Mouse (Mus musculus): Measurements from ENCODE around the gene Crnn. TPM values are rescaled to one million over a fixed set of nuclear protein-coding genes. Genes with fewer than 3 reads are reported as not detected.

The Crnn gene
- polyA plus RNA-seq (2016; fragmentation: Nextera tagmentation; extraction: Ambion mirVana) = not detected in 2 replicates

DNA sequence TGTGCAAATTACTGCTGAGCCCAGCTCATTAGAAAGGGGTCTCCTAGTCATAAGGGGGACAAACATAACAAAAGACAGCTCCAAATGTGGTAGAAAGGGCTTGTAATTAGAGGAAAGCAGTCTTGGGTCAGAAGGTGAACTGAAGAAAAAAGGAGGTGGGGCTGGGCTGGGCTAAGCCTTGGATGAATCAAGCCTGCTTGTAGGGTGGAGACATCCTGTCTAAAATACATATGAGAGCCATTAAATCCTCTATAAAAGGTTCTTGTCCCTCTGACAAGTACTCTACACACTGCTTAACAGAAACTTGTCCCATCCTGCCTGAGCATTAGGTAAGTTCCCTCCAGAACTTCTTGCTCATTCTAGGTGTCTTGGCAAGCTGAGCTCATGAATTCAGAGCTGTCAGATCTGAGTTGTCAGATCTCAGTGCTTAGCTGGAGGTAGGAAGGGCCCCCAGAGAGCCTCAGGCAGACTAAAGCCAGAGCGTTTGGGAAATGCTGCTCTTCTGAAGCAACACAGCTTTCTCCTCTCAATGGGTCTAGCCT, at the start of gene Crnn:
TSS of gene Crnn (plus strand) at position 278 of the 542 bp plus-strand sequence.
- no peaks in the 10 kb centered on the region for H3K4me1 ChIP-seq
- no peak within 1 kb of the TSS for H3K4me2 ChIP-seq (replicated peaks)
- H3K27ac ChIP-seq (replicated peaks) = no peak within 1 kb of the TSS
- H3K36me3 ChIP-seq = no peaks in the 10 kb centered on the region
- no peak within 1 kb of the TSS for H3K9ac ChIP-seq (replicated peaks)
- 48% methylated on average over 1 of the region's 1 CpGs for WGBS
- ATAC-seq (ENCODE audit: low FRiP score, low read depth) = no peak
- no peaks in the 10 kb centered on the region for H3K9me3 ChIP-seq
- H3K4me3 ChIP-seq = no peak within 1 kb of the TSS
- no peaks in the 10 kb centered on the region for H3K27me3 ChIP-seq

DNA sequence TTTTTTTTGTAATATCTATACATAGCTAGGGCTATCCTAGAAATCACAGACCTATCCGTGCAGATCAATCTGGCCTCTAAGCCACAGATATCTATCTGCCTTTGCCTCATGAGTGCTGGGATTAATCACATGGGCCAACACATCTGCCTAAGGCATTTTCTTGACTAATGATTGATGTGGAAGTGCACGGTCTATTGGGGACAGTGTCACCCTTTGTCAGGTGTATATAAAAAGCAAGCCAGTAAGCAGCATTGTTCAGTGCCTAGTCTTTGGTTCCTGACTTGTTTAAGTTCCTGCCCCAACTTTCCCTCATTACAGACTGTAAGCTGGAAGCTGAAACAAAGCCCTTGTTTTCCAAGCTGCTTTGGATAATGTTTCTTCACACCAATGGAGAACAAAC, 48.1 kb upstream of the Crnn start:
- Histone ChIP-seq H3K9me3 (no peaks in the 10 kb centered on the region), H3K4me3 (no peak overlapping the region), H3K4me2 (replicated peaks) (no peak overlapping the region), H3K9ac (replicated peaks) (no peak overlapping the region), H3K4me1 (no peaks in the 10 kb centered on the region), H3K36me3 (no peaks in the 10 kb centered on the region), H3K27ac (replicated peaks) (no peak overlapping the region), H3K27me3 (no peaks in the 10 kb centered on the region)
- ATAC-seq (ENCODE audit: low FRiP score, low read depth) = no peak
- WGBS = 87% methylated on average over 2 of the region's 2 CpGs

DNA sequence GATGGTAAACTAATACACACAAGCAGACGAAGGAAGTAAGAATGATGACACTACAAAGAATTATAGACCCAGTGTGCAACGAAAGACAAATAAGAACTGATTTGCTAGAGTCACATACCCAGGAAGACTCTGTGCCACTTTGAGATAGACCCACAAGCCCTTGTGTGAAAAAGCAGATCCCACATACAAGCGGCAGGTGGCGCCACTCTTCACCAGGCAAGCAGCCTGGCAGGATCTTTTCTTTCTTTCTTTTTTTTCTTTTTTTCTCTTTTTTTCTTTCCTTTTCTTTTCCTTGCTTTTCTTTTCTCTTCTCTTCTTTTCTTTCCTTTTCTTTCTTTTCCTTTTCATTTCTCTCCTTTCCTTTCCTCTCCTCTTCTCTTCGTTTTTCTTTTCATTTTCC, 32.9 kb upstream of the Crnn start:
- Histone ChIP-seq H3K4me3 (no peak overlapping the region), H3K27ac (replicated peaks) (no peak overlapping the region), H3K27me3 (no peaks in the 10 kb centered on the region), H3K9ac (replicated peaks) (no peak overlapping the region), H3K4me1 (no peaks in the 10 kb centered on the region), H3K36me3 (no peaks in the 10 kb centered on the region), H3K9me3 (no peaks in the 10 kb centered on the region), H3K4me2 (replicated peaks) (no peak overlapping the region)
- no peak for ATAC-seq (ENCODE audit: low FRiP score, low read depth)
- WGBS = 49% methylated on average over 5 of the region's 5 CpGs

DNA sequence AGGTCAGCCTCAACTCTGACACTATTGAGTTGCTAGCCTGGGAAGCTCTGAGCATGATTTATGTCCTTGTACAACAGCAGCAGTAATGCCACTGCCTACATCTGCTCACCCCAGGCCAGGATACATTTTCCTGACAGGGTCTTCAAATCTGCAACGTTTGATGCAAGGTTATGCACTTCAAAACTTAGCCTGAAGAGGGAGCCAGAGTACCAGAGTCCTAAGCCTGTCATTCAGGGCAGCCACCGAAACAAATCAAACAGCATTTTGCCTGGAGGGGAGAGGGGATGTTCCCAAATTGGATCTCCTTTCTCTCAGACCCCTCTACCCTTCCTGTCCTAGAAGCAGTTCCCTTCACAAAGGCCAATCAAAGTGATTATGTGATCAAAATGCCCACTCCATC, 30.1 kb upstream of the Crnn start:
- no peaks in the 10 kb centered on the region for H3K27me3 ChIP-seq
- no peak overlapping the region for H3K4me3 ChIP-seq
- H3K4me1 ChIP-seq = no peaks in the 10 kb centered on the region
- ATAC-seq (ENCODE audit: low FRiP score, low read depth) = 0 out of 2 replicates have a peak, but pooled peaks have one; percentile 38
- no peak overlapping the region for H3K4me2 ChIP-seq (replicated peaks)
- no peak overlapping the region for H3K27ac ChIP-seq (replicated peaks)
- no peaks in the 10 kb centered on the region for H3K9me3 ChIP-seq
- H3K36me3 ChIP-seq = no peaks in the 10 kb centered on the region
- H3K9ac ChIP-seq (replicated peaks) = no peak overlapping the region
- WGBS = 2% methylated on average over 2 of the region's 2 CpGs

DNA sequence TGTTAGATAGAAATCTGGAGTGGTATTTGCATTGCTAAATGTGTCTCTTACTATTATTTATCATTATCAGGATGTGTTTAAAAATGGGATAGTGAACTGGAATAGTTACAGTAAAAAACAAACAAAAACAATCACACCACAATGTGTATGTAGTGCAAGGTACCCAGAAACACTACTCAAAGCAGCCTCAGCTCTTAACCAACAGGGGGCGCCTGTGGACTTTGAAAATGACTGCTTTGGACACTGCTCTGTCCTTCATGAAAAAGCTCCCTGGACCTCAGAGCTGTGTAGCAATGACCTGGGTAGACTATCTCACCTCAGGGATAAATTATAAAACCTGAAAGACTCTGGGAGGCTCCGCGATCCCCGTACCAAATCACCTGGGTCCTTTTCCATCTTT, 25.5 kb upstream of the Crnn start:
- Histone ChIP-seq H3K27me3 (no peaks in the 10 kb centered on the region), H3K27ac (replicated peaks) (no peak overlapping the region), H3K36me3 (no peaks in the 10 kb centered on the region), H3K4me1 (no peaks in the 10 kb centered on the region), H3K4me2 (replicated peaks) (no peak overlapping the region), H3K9me3 (no peaks in the 10 kb centered on the region), H3K4me3 (no peak overlapping the region), H3K9ac (replicated peaks) (no peak overlapping the region)
- ATAC-seq (ENCODE audit: low FRiP score, low read depth) = no peak
- WGBS = 46% methylated on average over 4 of the region's 4 CpGs

DNA sequence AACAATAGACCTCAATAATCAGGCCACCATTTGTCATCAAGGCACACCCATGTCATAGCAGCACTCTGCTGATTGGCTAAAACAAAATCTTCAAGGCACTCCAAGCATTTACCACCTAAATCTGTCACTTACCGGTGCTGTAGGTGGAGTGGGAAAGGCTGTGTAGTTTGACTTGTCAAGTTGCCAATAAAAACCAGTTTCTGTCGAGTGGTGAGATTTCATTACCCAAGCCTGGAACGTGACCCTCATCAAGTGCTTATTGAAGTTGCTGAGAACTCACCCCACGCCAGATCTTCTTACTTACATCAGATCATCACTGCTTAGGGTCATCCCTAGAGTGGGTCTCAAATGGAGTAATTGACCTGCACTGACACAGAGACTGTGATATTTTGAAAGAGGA, 16.5 kb upstream of the Crnn start:
- Histone ChIP-seq H3K9ac (replicated peaks) (no peak overlapping the region), H3K4me2 (replicated peaks) (no peak overlapping the region), H3K9me3 (no peaks in the 10 kb centered on the region), H3K27ac (replicated peaks) (no peak overlapping the region), H3K27me3 (no peaks in the 10 kb centered on the region), H3K4me3 (no peak overlapping the region), H3K36me3 (no peaks in the 10 kb centered on the region), H3K4me1 (no peaks in the 10 kb centered on the region)
- 67% methylated on average over 4 of the region's 4 CpGs for WGBS
- ATAC-seq (ENCODE audit: low FRiP score, low read depth) = no peak

DNA sequence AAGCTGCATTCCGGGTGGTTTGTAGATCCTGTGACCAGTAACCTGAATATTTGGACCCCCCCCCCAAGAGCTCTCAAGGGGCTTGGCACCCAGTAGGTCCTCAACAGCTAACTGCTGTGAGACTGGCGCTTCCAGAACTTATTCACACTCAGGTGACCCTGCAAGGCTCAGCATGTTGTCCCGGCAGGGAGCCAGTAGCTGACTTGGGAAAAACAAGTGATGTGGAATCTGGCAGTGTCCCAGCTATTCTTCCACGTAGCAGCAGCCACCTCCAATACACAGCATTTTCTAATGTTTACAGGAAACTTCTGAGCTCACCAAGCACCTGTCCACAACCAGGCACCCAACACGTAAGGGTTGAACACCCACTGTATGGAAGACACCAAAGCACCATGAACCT, 15.5 kb upstream of the Crnn start:
- no peak for ATAC-seq (ENCODE audit: low FRiP score, low read depth)
- Histone ChIP-seq H3K9me3 (no peaks in the 10 kb centered on the region), H3K4me3 (no peak overlapping the region)

DNA sequence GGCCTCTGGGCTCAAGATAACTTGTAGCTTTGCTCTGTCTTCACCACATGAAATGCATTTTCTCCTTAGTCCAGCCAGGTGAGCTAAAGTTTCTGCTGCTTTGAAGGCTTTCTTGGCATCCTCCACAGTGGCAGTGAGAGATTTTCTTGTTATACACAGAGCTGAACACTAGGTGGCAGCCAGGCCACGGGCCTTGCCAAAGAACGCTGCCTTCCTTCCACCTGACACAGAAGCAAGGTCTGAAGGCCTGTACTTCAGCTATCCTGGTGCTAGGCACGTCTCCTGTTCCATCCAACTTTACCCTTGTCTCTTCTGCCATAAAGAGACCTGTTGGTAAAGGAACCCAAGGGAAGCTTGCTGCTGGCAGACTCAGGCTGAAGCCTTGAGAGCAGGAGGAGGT, 14.1 kb upstream of the Crnn start:
- WGBS = 11% methylated on average over 3 of the region's 3 CpGs
- Histone ChIP-seq H3K27me3 (no peaks in the 10 kb centered on the region), H3K9me3 (no peaks in the 10 kb centered on the region), H3K36me3 (no peaks in the 10 kb centered on the region), H3K9ac (replicated peaks) (no peak overlapping the region; the same call in 1 of the 2 replicates), H3K4me2 (replicated peaks) (no peak overlapping the region), H3K27ac (replicated peaks) (no peak overlapping the region), H3K4me1 (no peaks in the 10 kb centered on the region), H3K4me3 (no peak overlapping the region)
- peak; percentile 70 for ATAC-seq (ENCODE audit: low FRiP score, low read depth)

More for the DNA sequence above, 15.5 kb upstream of the Crnn start:
- Histone ChIP-seq H3K9ac (replicated peaks) (no peak overlapping the region), H3K27ac (replicated peaks) (no peak overlapping the region), H3K27me3 (no peaks in the 10 kb centered on the region), H3K4me1 (no peaks in the 10 kb centered on the region), H3K4me2 (replicated peaks) (no peak overlapping the region), H3K36me3 (no peaks in the 10 kb centered on the region)
- 55% methylated on average over 5 of the region's 5 CpGs for WGBS

DNA sequence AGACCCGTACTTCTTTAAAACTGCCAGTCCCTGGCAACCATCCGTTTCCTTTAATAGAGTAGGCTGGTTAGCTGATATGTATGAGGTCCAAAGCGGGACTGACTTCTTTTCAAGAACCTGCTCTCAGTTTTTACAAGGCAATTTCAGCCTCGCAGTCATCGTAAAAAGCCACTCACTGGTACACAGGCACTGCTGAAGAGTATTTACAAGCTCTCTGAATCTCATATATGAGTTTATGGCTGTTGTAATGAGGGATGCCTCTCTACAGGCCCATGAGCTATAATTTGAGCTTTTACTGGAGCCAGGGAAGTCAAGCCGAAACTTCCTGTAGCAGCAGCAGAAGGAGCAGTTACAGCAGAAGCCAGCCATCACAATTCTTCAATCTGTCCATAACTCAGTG, 17.9 kb downstream of the Crnn start:
- H3K4me2 ChIP-seq (replicated peaks) = no peak overlapping the region
- no peaks in the 10 kb centered on the region for H3K27me3 ChIP-seq
- no peak overlapping the region for H3K4me3 ChIP-seq
- no peaks in the 10 kb centered on the region for H3K36me3 ChIP-seq
- H3K9me3 ChIP-seq = no peaks in the 10 kb centered on the region
- H3K9ac ChIP-seq (replicated peaks) = no peak overlapping the region
- no peak overlapping the region for H3K27ac ChIP-seq (replicated peaks)
- 89% methylated on average over 6 of the region's 6 CpGs for WGBS
- ATAC-seq (ENCODE audit: low FRiP score, low read depth) = no peak
- no peaks in the 10 kb centered on the region for H3K4me1 ChIP-seq

DNA sequence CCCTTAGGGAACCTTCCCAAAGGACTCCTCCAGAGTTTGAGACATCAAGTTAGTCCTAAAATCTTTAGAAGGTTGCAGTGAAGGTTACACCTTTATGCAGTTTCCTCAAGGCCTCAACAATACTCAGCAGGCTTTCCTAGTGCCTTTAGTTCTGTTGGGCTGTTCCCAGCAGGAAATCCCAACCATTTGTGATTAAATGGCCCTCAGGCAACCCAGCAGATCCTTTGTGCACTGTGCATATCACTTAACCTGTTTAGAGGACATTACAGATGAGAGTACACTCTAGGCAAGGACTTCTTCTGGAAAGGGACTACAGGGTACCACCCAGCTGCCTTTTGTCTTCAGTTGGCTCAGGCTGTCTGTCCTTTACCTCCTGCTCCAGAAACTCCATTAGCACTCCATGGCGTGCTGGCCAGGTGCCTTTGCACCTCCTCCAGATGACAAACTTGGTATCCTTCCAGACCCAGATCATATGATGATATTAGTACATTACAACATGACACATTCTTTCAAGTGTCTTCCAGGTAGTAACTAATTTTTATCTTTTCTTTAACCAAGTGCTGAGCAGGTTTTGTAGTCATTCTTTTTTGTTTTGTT, 18.5 kb downstream of the Crnn start:
- H3K9ac ChIP-seq (replicated peaks) = no peak overlapping the region
- no peak overlapping the region for H3K4me2 ChIP-seq (replicated peaks)
- H3K9me3 ChIP-seq = no peaks in the 10 kb centered on the region
- H3K4me1 ChIP-seq = no peaks in the 10 kb centered on the region
- no peaks in the 10 kb centered on the region for H3K36me3 ChIP-seq
- no peak for ATAC-seq (ENCODE audit: low FRiP score, low read depth)
- H3K27ac ChIP-seq (replicated peaks) = no peak overlapping the region
- H3K27me3 ChIP-seq = no peaks in the 10 kb centered on the region
- no peak overlapping the region for H3K4me3 ChIP-seq
- 81% methylated on average over 1 of the region's 1 CpGs for WGBS

DNA sequence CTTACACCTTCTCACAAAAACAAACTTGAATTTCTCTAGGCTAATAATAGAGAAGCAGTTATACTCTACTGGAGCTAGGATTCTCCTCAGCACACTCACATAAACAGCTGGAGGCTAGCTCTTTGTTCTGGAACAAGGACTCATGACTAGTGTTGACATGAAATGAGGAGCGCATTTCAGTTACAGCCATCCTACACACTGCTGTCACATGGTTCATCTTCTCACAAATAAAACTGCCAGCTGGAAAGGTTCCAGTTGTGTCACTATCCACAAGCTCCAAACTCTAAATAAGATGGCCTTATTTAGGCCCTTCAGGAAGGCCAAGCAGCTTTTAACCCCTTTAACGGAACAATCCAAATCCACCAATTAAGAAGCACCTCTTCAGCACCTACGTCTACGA, 36.3 kb downstream of the Crnn start:
- no peak overlapping the region for H3K4me2 ChIP-seq (replicated peaks)
- H3K4me1 ChIP-seq = no peaks in the 10 kb centered on the region
- no peaks in the 10 kb centered on the region for H3K27me3 ChIP-seq
- no peaks in the 10 kb centered on the region for H3K36me3 ChIP-seq
- no peak overlapping the region for H3K27ac ChIP-seq (replicated peaks)
- H3K9ac ChIP-seq (replicated peaks) = no peak overlapping the region
- 91% methylated on average over 4 of the region's 4 CpGs for WGBS
- no peak for ATAC-seq (ENCODE audit: low FRiP score, low read depth)
- no peaks in the 10 kb centered on the region for H3K9me3 ChIP-seq
- no peak overlapping the region for H3K4me3 ChIP-seq

DNA sequence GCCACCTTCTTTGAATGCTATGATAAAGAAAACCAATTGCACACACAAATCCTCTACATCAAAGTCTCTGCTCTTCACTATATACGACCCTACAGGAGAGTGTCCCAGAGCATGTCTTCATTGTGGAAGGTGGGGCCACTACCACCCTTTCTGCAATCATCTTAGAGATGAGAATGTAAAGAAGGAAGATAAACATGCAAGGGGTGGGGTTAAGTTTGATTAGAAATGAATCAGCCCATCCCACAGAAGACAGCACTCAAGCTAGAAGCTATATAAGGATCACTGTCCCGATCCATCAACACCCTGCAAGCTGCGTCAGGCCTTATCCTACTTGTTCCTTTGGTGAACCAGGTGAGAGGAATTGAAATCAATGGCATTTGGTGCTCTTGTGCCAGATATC, 52.4 kb downstream of the Crnn start, which contains the start of gene Flg2:
TSS of gene Flg2 (plus strand) at position 301 of the 400 bp plus-strand sequence.
- WGBS = 75% methylated on average over 3 of the region's 3 CpGs
- Histone ChIP-seq H3K36me3 (no peaks in the 10 kb centered on the region), H3K4me3 (no peak within 1 kb of the TSS), H3K4me1 (no peaks in the 10 kb centered on the region), H3K27me3 (no peaks in the 10 kb centered on the region), H3K9me3 (peaks cover 3% of the 10 kb centered on the region; the same call in 1 of the 2 replicates), H3K27ac (replicated peaks) (no peak within 1 kb of the TSS), H3K9ac (replicated peaks) (no peak within 1 kb of the TSS), H3K4me2 (replicated peaks) (no peak within 1 kb of the TSS)
- ATAC-seq (ENCODE audit: low FRiP score, low read depth) = no peak

Measured in midbrain, embryonic 12.5 days (tissue).